Mouse (Mus musculus): ENCODE results near the gene Kcnj4. TPM values are rescaled to one million over a fixed set of nuclear protein-coding genes. Genes with fewer than 3 reads are reported as not detected.

The Kcnj4 gene
- polyA plus RNA-seq, 2 experiments = not detected

DNA sequence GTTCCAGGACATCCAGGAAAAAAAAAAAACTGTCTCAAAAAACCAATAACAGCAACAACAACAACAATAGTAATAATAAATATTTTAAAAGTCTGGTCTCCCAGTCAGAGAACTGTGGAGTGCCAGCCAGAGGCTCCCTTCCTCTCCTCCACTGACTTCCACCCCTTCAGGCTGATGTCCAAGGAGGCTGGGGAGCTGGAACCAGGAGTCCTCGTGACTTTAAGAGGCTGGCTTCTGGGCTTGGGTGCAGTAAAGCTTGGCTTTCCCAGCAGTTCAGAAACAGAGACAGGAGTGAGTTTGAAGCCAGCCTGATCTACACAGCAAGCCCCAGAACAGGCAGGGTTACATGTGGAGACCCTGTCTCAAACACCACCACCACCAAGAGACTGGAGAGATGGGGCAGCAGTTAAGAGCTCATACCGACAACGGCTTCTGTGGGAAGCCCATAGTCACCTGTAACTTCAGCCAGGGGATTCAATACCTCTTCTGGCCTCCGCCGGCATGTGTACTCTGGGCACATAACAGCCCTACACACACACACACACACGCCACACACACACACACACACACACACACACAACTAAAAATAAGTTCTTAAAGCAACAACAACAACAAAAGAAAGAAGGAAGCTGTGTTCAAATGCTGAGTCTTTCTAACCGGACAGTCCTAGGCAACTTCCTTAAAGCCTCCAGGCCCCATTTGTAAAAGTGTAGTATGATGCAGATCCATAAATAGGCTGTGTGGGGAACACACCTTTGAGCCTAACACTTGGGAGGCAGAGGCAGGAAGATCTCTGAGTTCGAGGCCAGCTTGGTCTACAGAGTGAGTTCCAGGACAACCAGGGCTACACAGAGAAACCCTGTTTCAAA, 59.0 kb downstream of the Kcnj4 start:
- Histone ChIP-seq H3K9me3 (ENCODE audit: control insufficient read depth, low read length) (no peaks in the 10 kb centered on the region), H3K4me1 (replicated peaks; ENCODE audit: control insufficient read depth in 2 of 2, insufficient read depth in 2 of 2, low read length in 1 of 2) (peaks cover 0 to 1% of the 10 kb centered on the region in 2 experiments; a peak in 2 of 4 replicates), H3K4me2 (ENCODE audit: low read depth) (no peak overlapping the region), H3K27ac (no peak overlapping the region), H3K27me3 (ENCODE audit: control insufficient read depth, insufficient read depth, low read length) (no peaks in the 10 kb centered on the region; the same call in 1 of the 2 replicates), H3K36me3 (replicated peaks; ENCODE audit: control insufficient read depth, insufficient read depth, low read depth) (no peaks in the 10 kb centered on the region), H3K4me3 (ENCODE audit: insufficient read depth in 1 of 2, low read depth in 2 of 2, low read length in 2 of 2) (no peak overlapping the region), H3K9ac (replicated peaks) (no peak overlapping the region)
- ATAC-seq (ENCODE audit: insufficient read depth) (no peak), DNase-seq (ENCODE audit: low read depth in 3 of 3, low spot score in 3 of 3) (no peak)
- WGBS (ENCODE audit: insufficient replicate concordance) = 53% methylated on average over 8 of the region's 8 CpGs
- TF ChIP-seq CTCF (IDR thresholded peaks at IDR 0.05; ENCODE audit: low read depth) (no peak), EP300 (IDR thresholded peaks at IDR 0.05; ENCODE audit: low read depth) (no peak)

DNA sequence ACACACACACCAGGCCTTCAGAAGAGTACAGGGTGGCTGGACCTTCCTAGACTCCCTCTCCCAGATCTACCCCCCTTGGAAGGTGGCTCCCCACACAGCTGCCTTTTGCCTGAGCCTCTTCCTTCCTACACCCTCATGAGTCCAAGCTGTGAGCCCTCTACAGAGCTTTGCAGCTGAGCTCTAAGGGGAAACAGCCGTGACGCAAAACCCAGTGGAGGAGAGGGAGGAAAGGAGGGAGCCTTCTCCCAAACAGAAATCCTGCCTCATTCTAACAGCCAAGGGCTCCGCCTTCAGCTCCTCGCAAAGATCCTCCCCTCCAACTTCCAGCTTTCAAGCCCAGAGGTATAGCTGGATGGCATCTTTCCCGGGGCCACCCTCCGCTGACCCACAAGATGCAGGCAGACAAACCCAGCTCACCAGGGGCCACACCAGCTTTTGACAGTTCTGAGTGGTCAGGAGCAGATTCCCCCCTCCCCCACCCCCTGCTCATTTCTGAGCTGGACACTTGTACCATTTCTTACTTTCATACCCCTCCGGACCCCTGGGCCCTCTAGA, 61.1 kb downstream of the Kcnj4 start:
- Histone ChIP-seq H3K4me1 (replicated peaks; ENCODE audit: control insufficient read depth in 2 of 2, insufficient read depth in 2 of 2, low read length in 1 of 2) (peaks cover 0 to 2% of the 10 kb centered on the region in 2 experiments; a peak in 2 of 4 replicates), H3K27me3 (ENCODE audit: control insufficient read depth, insufficient read depth, low read length) (no peaks in the 10 kb centered on the region; the same call in 1 of the 2 replicates), H3K36me3 (replicated peaks; ENCODE audit: control insufficient read depth, insufficient read depth, low read depth) (no peaks in the 10 kb centered on the region), H3K9ac (replicated peaks) (no peak overlapping the region), H3K9me3 (ENCODE audit: control insufficient read depth, low read length) (no peaks in the 10 kb centered on the region), H3K4me3 (ENCODE audit: insufficient read depth in 1 of 2, low read depth in 2 of 2, low read length in 2 of 2) (no peak overlapping the region), H3K27ac (no peak overlapping the region), H3K4me2 (ENCODE audit: low read depth) (no peak overlapping the region)
- DNase-seq (ENCODE audit: low read depth in 3 of 3, low spot score in 3 of 3) = no peak
- ATAC-seq (ENCODE audit: insufficient read depth) = no peak
- whole genome bisulfite sequencing (ENCODE audit: insufficient replicate concordance) = 57% methylated on average over 7 of the region's 7 CpGs
- TF ChIP-seq EP300 (IDR thresholded peaks at IDR 0.05; ENCODE audit: low read depth) (no peak), CTCF (IDR thresholded peaks at IDR 0.05; ENCODE audit: low read depth) (no peak)

DNA sequence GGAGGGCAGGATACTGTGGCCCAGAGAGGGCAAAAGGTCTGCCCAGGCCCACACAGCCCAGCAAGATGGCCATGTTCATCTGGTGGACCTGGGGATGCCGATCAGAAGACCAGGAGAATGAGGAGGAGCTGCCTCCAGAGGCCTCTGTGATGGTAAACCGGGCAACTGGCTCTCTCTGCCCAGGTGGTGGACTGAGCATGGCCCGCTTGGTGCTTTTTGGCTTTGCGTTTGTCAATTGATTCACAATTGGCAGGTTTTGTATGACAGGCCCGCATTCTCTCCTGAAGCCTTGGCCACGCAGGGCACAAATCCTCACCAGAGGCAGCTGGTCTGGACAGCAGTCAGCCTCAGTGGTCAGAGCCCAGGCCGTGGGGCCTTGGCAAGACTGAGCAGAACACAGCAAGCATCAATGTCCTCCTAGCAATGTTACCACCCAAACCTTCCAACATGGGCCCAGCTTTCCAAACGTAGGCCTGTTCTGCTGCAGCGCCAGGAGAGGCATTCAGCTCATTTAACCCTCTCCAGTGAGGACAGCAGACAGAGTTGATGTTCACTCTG, 62.0 kb downstream of the Kcnj4 start:
- TF ChIP-seq EP300 (IDR thresholded peaks at IDR 0.05; ENCODE audit: low read depth) = no peak
- no peak for TF ChIP-seq CTCF (IDR thresholded peaks at IDR 0.05; ENCODE audit: low read depth)
- DNase-seq (ENCODE audit: low read depth in 3 of 3, low spot score in 3 of 3) (no peak), ATAC-seq (ENCODE audit: insufficient read depth) (no peak)
- H3K27me3 ChIP-seq (ENCODE audit: control insufficient read depth, insufficient read depth, low read length) = no peaks in the 10 kb centered on the region; the same call in 1 of the 2 replicates
- 78% methylated on average over 9 of the region's 9 CpGs for WGBS (ENCODE audit: insufficient replicate concordance)
- H3K4me2 ChIP-seq (ENCODE audit: low read depth) = no peak overlapping the region
- no peaks in the 10 kb centered on the region for H3K9me3 ChIP-seq (ENCODE audit: control insufficient read depth, low read length)
- H3K9ac ChIP-seq (replicated peaks) = no peak overlapping the region
- H3K27ac ChIP-seq = no peak overlapping the region
- no peaks in the 10 kb centered on the region for H3K36me3 ChIP-seq (replicated peaks; ENCODE audit: control insufficient read depth, insufficient read depth, low read depth)
- no peak overlapping the region for H3K4me3 ChIP-seq (ENCODE audit: insufficient read depth in 1 of 2, low read depth in 2 of 2, low read length in 2 of 2)
- peaks cover 0 to 2% of the 10 kb centered on the region in 2 experiments; a peak in 2 of 4 replicates for H3K4me1 ChIP-seq (replicated peaks; ENCODE audit: control insufficient read depth in 2 of 2, insufficient read depth in 2 of 2, low read length in 1 of 2)

DNA sequence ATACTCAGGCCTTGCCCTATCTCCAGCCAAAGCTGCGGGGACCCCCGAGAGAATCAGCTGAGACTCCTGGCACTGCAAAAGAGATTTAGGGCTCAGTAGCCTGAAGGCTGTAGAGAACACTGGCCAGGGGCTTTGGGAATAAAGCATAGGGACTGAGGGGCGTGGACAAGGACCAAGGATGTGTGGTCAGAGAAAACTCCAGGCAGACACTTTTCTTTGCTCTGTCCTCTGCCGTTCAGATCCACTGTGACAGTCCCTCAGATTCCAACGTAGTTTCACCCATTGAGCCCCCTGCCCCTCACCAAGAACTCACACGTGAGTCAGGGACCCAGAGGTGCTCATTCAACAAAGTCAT, 62.8 kb downstream of the Kcnj4 start:
- Histone ChIP-seq H3K27me3 (ENCODE audit: control insufficient read depth, insufficient read depth, low read length) (no peaks in the 10 kb centered on the region; the same call in 1 of the 2 replicates), H3K4me2 (ENCODE audit: low read depth) (peak overlapping the region; percentile 71), H3K9ac (replicated peaks) (peak overlapping the region; percentile 70), H3K4me3 (ENCODE audit: insufficient read depth in 1 of 2, low read depth in 2 of 2, low read length in 2 of 2) (peak overlapping the region; percentile 57 to 64; a peak in 3 of 4 replicates), H3K4me1 (replicated peaks; ENCODE audit: control insufficient read depth in 2 of 2, insufficient read depth in 2 of 2, low read length in 1 of 2) (peaks cover 0 to 2% of the 10 kb centered on the region in 2 experiments; a peak in 2 of 4 replicates), H3K36me3 (replicated peaks; ENCODE audit: control insufficient read depth, insufficient read depth, low read depth) (no peaks in the 10 kb centered on the region), H3K9me3 (ENCODE audit: control insufficient read depth, low read length) (no peaks in the 10 kb centered on the region), H3K27ac (no peak overlapping the region)
- ATAC-seq (ENCODE audit: insufficient read depth) = no peak
- no peak for DNase-seq (ENCODE audit: low read depth in 3 of 3, low spot score in 3 of 3)
- TF ChIP-seq CTCF (IDR thresholded peaks at IDR 0.05; ENCODE audit: low read depth) (no peak), EP300 (IDR thresholded peaks at IDR 0.05; ENCODE audit: low read depth) (no peak)
- 22% methylated on average over 6 of the region's 6 CpGs for WGBS (ENCODE audit: insufficient replicate concordance)

Data from liver, embryonic 14.5 days (tissue).